Mouse (Mus musculus): ENCODE measurements around the gene Trp53rkb.
"Not testable (repeated sequence)": the region's sequence is repeated elsewhere in the genome, so short reads cannot be mapped to it uniquely, and the experiment has no call there.

The Trp53rkb gene

GRCm38 (mm10) chr2:166792355-166792754, at the start of gene Trp53rkb:
TSS of gene Trp53rkb (plus strand) at chr2:166792531.
- DNase-seq (ENCODE audit: extremely low read depth, low read depth, low spot score) = no peak

- DNase-seq (ENCODE audit: extremely low read depth, low read depth, low spot score) = no peak
Measured at GRCm38 (mm10) chr2:166743504-166743903, 48.8 kb upstream of the Trp53rkb start.

- no peak for DNase-seq (ENCODE audit: extremely low read depth, low read depth, low spot score)
Measured at GRCm38 (mm10) chr2:166744433-166744832, 47.9 kb upstream of the Trp53rkb start.

- no peak for DNase-seq (ENCODE audit: extremely low read depth, low read depth, low spot score)
Measured at GRCm38 (mm10) chr2:166745849-166746248, 46.5 kb upstream of the Trp53rkb start.

GRCm38 (mm10) chr2:166746261-166746913, 45.9 kb upstream of the Trp53rkb start:
- not testable (repeated sequence) for DNase-seq (ENCODE audit: extremely low read depth, low read depth, low spot score)

GRCm38 (mm10) chr2:166750620-166751191, 41.6 kb upstream of the Trp53rkb start:
- no peak for DNase-seq (ENCODE audit: extremely low read depth, low read depth, low spot score)

GRCm38 (mm10) chr2:166754194-166754593, 38.1 kb upstream of the Trp53rkb start:
- no peak for DNase-seq (ENCODE audit: extremely low read depth, low read depth, low spot score)

- DNase-seq (ENCODE audit: extremely low read depth, low read depth, low spot score) = no peak
Measured at GRCm38 (mm10) chr2:166754760-166755159, 37.6 kb upstream of the Trp53rkb start.

GRCm38 (mm10) chr2:166757969-166758368, 34.4 kb upstream of the Trp53rkb start:
- no peak for DNase-seq (ENCODE audit: extremely low read depth, low read depth, low spot score)

GRCm38 (mm10) chr2:166764051-166764450, 28.3 kb upstream of the Trp53rkb start:
- no peak for DNase-seq (ENCODE audit: extremely low read depth, low read depth, low spot score)

- DNase-seq (ENCODE audit: extremely low read depth, low read depth, low spot score) = no peak
Measured at GRCm38 (mm10) chr2:166767591-166767990, 24.7 kb upstream of the Trp53rkb start.

- DNase-seq (ENCODE audit: extremely low read depth, low read depth, low spot score) = no peak
Measured at GRCm38 (mm10) chr2:166771396-166771795, 20.9 kb upstream of the Trp53rkb start.

- no peak for DNase-seq (ENCODE audit: extremely low read depth, low read depth, low spot score)
Measured at GRCm38 (mm10) chr2:166773587-166773986, 18.7 kb upstream of the Trp53rkb start.

- no peak for DNase-seq (ENCODE audit: extremely low read depth, low read depth, low spot score)
Measured at GRCm38 (mm10) chr2:166774275-166774674, 18.1 kb upstream of the Trp53rkb start.

- DNase-seq (ENCODE audit: extremely low read depth, low read depth, low spot score) = no peak
Measured at GRCm38 (mm10) chr2:166775357-166775893, 16.9 kb upstream of the Trp53rkb start.

GRCm38 (mm10) chr2:166776272-166776671, 16.1 kb upstream of the Trp53rkb start:
- no peak for DNase-seq (ENCODE audit: extremely low read depth, low read depth, low spot score)

- no peak for DNase-seq (ENCODE audit: extremely low read depth, low read depth, low spot score)
Measured at GRCm38 (mm10) chr2:166779956-166780355, 12.4 kb upstream of the Trp53rkb start.

GRCm38 (mm10) chr2:166780980-166781578, 11.3 kb upstream of the Trp53rkb start:
- no peak for DNase-seq (ENCODE audit: extremely low read depth, low read depth, low spot score)

GRCm38 (mm10) chr2:166784376-166784775, 8.0 kb upstream of the Trp53rkb start:
- DNase-seq (ENCODE audit: extremely low read depth, low read depth, low spot score) = no peak

GRCm38 (mm10) chr2:166786353-166787004, 5.9 kb upstream of the Trp53rkb start:
- no peak for DNase-seq (ENCODE audit: extremely low read depth, low read depth, low spot score)

- DNase-seq (ENCODE audit: extremely low read depth, low read depth, low spot score) = no peak
Measured at GRCm38 (mm10) chr2:166791738-166792137, 593 bp upstream of the Trp53rkb start.

All from fat pad, adult 2 months (tissue).